Mouse (Mus musculus) kidney, adult 11 months (tissue): ENCODE data around the gene Cd59b.

Source experiments
- DNase-seq: peaks from one replicate; pipeline ENCODE4 v3.0.0; 2022

The Cd59b gene

GRCm38 (mm10) chr2:104069704-104070185, at the start of gene Cd59b:
Gene Cd59b (plus strand): TSS chr2:104069849.
- peak; percentile 66 for DNase-seq

- no peak for DNase-seq
Observed at GRCm38 (mm10) chr2:104023096-104023495, 46.6 kb upstream of the Cd59b start.

- DNase-seq = no peak
Observed at GRCm38 (mm10) chr2:104024656-104025055, 45.0 kb upstream of the Cd59b start.

- DNase-seq = peak; percentile 90
Observed at GRCm38 (mm10) chr2:104027458-104028138, 42.1 kb upstream of the Cd59b start, which contains the start of gene Fbxo3. Gene Fbxo3 (plus strand): TSS chr2:104027721.

- no peak for DNase-seq
Observed at GRCm38 (mm10) chr2:104028139-104028723, 41.4 kb upstream of the Cd59b start, which contains the start of gene 4931422A03Rik. Gene 4931422A03Rik (minus strand): TSS chr2:104028361.

GRCm38 (mm10) chr2:104029074-104029473, 40.6 kb upstream of the Cd59b start:
- DNase-seq = no peak

- no peak for DNase-seq
Observed at GRCm38 (mm10) chr2:104030381-104030780, 39.3 kb upstream of the Cd59b start.

GRCm38 (mm10) chr2:104032056-104032455, 37.6 kb upstream of the Cd59b start:
- DNase-seq = no peak

- peak; percentile 37 for DNase-seq
Observed at GRCm38 (mm10) chr2:104034832-104035472, 34.7 kb upstream of the Cd59b start.

- DNase-seq = no peak
Observed at GRCm38 (mm10) chr2:104035595-104035994, 34.1 kb upstream of the Cd59b start.

- no peak for DNase-seq
Observed at GRCm38 (mm10) chr2:104036316-104036715, 33.3 kb upstream of the Cd59b start.

GRCm38 (mm10) chr2:104038236-104038635, 31.4 kb upstream of the Cd59b start:
- DNase-seq = no peak

- DNase-seq = no peak
Observed at GRCm38 (mm10) chr2:104041632-104042031, 28.0 kb upstream of the Cd59b start.

- DNase-seq = no peak
Observed at GRCm38 (mm10) chr2:104042766-104043165, 26.9 kb upstream of the Cd59b start.

- DNase-seq = no peak
Observed at GRCm38 (mm10) chr2:104043624-104044478, 25.8 kb upstream of the Cd59b start.

GRCm38 (mm10) chr2:104044479-104045080, 25.1 kb upstream of the Cd59b start:
- DNase-seq = peak; percentile 42

GRCm38 (mm10) chr2:104058381-104058780, 11.3 kb upstream of the Cd59b start:
- DNase-seq = no peak

- DNase-seq = no peak
Observed at GRCm38 (mm10) chr2:104058954-104059353, 10.7 kb upstream of the Cd59b start.

- DNase-seq = no peak
Observed at GRCm38 (mm10) chr2:104059786-104060185, 9.9 kb upstream of the Cd59b start.

GRCm38 (mm10) chr2:104060996-104061395, 8.7 kb upstream of the Cd59b start:
- no peak for DNase-seq

GRCm38 (mm10) chr2:104062665-104063064, 7.0 kb upstream of the Cd59b start:
- no peak for DNase-seq

- DNase-seq = no peak
Observed at GRCm38 (mm10) chr2:104064152-104064551, 5.5 kb upstream of the Cd59b start.
